Mouse (Mus musculus): ENCODE results near the gene Senp1.

The Senp1 gene

DNA sequence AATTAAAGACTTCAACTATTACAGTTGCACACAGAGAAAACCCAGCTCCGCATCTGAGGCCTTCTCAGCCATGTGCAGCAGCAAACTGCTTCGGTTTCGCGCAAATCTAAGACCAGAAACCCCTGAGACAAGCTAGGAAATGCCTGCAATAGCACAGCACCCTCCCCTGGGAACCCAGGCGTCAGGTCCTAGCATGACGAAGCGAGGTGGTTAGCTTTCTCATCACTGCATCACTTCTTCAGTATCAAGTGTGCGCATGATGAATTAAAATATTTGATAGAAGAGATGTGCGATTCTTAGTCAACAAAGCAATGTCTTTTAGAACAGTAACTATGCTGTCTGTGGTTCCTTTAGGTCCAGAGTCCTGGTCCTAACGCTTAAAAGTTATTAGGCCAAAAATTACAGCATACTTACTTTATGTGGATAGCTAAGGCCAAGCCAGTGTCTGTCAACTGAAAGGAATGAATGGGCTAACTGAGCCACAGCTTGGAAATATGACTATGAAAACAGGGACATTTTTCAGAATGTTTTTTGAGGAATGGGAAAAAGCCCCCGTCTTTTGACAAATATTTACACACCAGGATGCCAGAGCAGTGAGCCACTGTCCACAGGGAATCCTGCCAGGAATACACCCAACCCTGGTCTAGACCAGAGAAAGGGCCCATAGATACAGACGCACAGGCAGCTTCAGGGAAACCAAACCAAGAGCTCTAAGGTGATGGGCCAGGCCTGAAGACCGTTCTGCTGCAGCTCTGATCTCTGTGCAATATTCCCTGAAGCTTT lies 44.4 kb downstream of the Senp1 start:
- DNase-seq (ENCODE audit: low spot score in 2 of 2) = no peak

DNA sequence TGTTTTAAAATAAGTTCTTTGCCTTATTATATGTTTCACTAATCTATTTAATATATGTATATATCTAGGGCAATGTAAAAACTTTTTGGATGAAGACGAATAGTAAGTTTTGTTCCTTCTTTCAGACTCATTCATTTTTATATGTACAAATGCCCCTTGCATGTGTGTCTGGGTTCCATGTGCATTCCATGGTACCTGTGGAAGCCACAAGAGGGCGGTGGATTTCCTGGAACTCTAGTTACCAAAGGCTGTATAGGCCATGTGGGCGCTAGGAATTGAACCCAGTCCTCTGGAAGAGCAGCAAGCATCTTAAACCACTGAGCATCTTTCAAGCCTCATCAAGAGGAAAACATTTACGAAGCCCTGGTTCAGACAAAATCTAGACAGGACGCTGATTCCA lies 49.2 kb downstream of the Senp1 start:
- no peak for DNase-seq (ENCODE audit: low spot score in 2 of 2)

DNA sequence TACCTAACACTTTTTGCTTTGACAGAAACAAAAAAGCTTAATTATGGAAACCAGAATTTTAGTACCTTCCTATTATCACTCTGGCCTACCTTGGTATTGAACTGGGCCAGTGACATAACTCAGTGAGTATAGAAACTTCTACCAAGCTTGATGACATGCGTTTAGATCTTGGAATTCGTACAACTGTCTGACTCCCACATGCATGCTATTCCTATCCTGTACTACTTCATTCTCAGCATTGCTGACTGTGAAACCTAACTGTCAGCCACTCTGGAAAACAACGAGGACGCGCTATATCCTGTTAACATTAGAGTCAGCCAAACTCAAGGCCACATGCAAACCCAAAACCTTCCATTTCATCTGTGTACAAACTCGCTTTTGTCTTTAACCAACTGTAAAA lies 49.6 kb downstream of the Senp1 start:
- DNase-seq (ENCODE audit: low spot score in 2 of 2) = no peak

DNA sequence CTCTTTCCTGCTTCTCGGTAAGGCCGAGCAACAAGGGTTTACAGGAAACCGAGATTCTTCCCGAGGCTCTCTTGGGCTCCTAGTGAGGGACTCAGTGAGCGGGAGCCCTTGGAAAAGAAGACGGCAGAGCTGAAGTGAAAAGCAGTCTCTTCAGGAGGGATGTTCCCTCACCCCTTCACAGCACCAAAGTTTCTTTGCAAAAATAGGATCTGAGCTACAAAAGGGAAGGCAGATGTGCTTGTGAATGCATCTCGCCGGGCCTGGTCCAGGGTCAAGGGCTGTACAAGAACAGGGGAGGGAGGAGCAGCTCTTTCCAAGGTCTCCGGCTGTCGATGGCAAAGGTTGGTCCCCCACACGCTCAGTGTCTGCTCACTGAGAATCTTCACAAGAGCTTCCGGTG lies 51.0 kb downstream of the Senp1 start:
- no peak for DNase-seq (ENCODE audit: low spot score in 2 of 2)

DNA sequence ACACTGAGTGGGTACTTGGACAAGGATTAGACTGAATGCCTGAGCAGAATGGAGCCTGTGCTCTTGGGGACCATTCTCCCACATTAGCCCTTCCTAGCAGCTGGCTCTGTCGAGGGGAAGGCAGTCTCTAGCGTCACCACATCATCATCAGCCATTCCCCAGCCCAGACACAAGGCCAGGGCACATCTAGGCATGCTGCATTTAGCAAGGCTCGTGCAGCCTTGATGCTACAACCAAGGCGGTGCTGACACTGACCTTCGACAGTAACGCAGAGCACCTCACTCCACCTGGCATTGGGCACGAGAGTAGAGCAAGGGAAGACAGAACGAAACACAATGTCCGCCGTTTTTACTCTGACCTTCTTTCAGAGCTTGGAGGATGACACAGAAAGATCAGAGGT lies 53.9 kb downstream of the Senp1 start:
- no peak for DNase-seq (ENCODE audit: low spot score in 2 of 2)

DNA sequence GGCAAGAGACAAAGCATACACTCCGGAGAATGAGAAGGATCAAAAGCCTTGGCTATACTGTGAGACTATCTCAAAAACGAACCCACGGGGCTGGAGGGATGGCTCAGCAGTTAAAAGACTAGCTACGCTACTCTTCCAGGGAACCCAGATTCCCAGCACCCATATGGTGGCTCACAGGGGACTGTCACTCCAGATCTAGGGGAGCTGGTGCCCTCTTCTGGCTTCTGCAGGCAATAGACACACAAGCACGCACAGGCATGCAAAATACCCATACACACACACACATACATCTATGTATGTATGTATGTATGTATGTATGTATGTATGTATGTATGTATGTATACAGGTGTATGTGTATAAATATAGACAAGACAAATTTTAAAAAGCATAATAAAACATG lies 57.0 kb downstream of the Senp1 start:
- DNase-seq (ENCODE audit: low spot score in 2 of 2) = no peak

DNA sequence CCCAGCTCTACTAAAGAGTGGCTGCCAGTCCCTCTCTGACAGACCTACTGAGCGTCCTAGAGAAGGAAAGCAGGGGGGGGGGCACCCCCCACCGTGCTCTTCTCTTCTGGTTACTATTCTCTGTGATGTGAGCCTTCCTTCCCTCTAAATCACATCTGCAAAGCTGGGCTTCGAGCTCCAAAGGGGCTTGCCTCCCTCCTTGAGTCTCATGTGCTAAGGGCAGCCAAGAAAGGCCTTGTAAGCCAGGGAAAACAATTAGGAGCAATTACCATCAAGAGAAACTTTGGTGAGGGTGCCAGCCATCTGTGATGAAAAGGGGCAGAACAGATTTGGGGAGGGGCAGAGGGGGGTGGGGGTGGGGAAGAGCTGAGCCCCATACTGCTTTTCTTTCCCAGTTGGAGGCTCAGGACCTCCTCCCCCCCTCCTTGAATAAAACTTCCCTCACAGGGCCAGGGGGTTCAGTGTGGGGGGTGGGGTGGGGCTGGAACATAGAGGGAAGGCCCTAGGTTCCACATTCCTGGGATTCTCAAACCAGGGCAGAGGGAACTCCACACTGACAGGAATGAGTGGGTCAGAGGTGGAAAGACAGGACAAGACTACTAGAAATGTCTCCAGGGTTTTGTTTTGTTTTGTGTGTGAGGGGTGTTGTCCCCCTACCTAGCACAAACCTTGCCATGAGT lies 58.3 kb downstream of the Senp1 start:
- DNase-seq (ENCODE audit: low spot score in 2 of 2) = no peak

DNA sequence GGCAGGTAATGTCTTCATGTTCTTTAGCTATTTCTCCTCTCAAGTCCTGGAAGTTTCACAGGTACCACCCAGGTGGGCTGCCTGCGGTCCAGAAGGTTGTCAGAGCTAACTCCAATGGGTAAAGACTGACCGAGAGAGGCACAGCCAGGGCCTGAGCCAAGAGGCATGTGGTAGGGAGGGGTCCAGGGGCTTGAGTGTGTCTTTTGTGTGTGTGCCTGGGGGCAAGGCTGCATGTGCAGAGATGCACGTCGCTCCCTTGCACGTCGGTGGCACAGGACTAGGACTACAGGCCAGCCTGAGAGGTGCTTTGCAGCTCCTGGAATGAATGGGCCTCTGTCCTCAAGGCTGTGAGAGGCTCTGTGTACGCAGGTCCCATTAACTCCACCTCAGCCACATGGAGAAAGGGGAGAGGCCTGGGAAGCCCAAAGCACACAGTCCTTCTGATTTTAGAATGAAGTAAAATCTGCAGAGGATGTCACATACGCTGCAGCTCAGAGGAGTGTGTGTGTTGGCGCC lies 60.3 kb downstream of the Senp1 start:
- DNase-seq (ENCODE audit: low spot score in 2 of 2) = no peak

DNA sequence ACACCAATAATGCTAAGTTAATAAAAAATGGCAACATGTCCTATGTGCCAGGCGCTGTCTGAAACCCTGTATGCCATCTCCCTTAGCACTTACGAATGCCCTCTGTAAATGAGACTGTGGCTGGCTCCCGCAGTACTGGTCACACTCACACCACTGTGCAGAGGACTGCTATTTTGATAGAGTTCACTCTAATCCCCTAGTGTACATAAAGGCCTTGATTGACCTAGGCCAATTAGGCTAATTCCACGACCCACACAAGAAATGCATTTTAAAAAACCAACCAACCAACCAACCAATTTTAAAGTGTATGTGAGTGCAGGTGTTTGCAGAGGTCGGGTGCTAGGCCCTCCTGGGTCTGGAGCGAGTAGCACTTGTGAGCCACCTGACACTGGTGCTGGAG lies 63.7 kb downstream of the Senp1 start:
- no peak for DNase-seq (ENCODE audit: low spot score in 2 of 2)

DNA sequence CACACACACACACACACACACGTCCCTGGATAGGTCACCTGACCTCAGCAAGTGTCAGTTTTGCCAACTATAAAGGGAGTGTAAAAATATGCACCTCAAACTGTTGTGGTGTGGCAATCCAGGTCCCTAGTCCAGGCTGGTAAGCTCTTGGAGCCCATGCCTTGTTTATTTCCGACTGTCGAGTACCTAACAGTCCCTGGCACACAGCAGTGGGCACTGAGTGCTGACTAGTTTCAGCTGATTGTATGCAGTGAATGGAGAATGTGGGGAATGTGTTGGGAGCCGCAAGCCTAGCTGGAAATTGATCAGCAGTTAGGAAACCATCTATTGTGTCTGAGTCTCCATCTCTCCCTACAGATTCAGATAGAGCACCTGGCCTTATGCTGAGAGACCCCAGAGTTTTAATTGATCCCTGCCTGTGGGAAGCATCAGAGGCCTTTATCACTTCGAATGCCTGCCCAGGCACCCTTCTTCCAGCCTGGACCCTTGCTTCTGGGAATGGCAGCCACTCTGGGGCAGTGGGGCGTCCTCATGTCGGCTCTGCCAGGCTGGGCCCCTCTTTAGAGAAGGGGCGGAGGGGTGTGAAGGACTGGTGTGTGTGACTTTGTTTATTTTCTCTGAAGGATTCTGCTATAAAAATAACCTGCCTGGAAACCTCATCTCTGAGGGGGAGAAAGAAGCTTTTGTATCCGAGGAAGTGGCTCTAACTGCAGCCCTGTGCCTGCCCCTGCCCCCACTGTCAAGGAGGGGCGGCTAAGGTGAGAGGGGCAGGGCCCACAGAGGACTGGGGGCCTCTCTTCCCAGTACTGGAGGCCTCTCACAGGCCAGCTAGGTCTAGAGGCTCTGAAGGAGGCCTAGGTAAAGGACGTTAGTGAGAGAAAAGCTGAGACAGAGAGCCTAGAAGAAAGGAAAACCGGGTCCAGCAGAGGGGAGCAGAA lies 66.3 kb downstream of the Senp1 start:
- no peak for DNase-seq (ENCODE audit: low spot score in 2 of 2)

DNA sequence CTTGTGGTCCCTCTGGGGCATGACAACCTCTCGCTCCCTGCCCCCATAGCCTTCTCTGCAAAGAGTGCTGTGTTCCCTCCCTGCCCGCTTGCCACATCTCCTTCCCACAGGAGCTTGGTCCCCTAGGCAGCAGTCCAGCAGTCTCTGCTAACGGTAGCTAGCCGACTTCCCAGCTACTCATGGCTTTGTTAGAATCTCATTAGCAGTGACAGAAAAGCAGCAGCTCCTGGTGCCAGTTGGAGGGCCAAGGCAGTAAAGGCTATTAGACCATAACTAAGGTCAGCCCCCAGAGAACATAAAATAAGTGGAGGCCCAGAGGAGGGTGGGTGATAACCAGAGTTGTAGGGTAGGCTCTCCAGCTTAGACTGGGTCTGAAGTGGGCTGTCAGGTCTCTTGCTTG lies 67.9 kb downstream of the Senp1 start:
- DNase-seq (ENCODE audit: low spot score in 2 of 2) = no peak

DNA sequence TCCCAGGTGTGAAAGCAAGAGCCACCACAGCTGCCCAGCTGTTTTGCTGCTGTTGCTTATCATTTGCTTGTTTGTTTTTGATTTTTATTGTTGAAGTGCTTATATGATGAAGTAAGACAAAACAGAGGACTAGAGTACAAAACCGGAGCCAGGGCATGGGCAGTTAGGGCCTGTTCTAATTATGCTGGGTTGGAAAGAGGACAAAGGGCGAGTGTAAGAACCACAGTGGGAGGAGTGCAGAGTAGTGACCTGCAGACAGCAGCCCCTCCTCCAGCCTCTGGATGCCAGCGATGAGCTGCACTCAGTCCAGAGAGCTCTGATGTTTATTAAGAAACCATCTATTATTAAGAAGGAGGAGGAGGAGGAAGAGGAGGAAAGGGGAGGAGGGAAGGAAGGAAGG lies 70.4 kb downstream of the Senp1 start:
- no peak for DNase-seq (ENCODE audit: low spot score in 2 of 2)

DNA sequence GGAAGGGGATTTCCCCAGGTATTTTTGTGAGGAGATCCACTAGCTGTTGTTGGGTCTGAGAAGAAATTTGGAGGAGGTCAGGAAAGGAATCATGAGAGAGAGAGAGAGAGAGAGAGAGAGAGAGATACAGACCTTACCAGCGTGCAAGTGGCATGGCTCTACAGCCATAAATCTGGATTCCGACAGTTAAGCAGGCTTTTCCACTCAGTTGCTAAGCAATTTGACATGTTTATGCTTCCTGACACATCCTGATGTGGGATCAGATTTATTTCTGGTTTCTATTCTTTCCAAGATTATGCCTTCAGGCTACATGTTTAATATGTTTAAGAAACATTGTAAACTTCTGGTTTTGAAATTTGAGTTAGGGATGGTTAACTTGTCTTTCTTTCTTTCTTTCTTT lies 71.7 kb downstream of the Senp1 start:
- no peak for DNase-seq (ENCODE audit: low spot score in 2 of 2)

DNA sequence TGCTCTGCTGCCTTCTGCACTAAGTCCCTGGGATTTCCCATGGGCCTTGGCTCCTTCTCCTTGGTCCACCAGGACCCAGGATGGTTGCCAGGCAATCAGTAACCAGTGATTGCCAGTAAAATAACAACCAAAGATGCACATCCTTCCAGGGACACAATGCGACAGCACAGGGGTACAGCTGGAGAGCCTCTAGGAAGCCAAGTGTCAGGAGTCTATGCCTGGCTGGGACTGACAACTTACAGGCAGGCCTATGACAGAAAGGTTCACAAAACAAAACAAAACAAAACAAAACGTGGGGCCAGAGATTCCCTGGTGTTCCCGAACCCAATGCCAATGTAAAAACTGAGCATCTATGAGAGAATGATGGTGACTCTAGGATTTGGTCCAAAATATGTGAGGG lies 74.5 kb downstream of the Senp1 start:
- no peak for DNase-seq (ENCODE audit: low spot score in 2 of 2)

DNA sequence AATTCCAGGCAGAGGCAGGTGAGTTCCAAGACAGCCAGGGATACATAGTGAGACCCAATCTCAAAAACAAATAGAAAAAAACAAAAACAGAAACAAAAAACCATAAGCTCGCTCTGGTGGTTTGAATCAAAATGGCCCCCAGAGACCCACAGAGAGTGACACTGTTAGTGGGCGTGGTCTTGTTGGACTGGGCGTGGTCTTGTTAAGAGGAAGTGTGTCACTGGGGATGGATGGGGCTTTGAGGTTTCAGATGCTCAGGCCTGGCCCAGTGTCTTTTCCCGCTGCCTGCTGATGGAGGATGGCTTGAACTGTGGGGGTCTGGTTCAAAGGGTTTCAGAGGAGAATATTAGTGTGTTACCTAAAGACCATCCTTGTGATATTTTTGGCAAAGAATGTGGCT lies 75.6 kb downstream of the Senp1 start:
- no peak for DNase-seq (ENCODE audit: low spot score in 2 of 2)

DNA sequence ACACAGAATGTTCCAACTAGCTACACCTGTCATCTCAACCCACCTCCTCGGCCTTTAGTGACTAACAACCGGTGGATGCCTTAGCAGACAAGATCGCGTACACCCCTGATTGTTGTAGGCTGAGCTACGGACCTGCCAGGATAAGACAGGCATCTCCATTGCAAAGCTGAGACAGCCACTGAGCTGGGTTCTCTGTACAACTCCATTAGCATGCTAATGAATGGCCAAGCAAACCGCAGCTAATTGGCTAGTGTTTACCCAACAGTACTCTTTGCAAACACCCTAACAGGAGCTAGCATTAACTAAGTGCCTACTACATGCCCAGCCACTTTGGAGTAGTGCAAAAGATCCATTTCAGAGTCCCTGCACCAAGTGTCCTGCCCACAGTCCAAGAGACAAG lies 80.7 kb downstream of the Senp1 start:
- no peak for DNase-seq (ENCODE audit: low spot score in 2 of 2)

DNA sequence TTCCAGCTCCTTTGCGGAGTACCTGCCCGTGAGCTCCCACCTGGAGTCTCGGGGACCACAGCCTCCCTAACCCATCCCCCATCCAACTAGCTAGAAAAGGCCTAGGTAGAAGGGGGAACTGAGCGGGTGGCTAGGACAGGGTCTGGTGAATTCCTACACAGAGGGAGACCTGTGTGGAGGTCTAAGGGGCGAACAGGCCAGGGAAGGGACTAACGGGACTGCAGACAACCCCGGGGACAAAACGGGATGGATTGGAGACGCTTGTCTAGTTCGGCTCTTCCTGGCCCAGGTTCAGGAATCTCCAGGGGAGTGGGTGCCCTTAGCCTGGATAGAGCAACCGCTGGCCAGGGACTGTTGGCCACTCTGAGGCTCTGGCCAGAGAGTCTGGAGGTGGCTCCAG lies 88.4 kb downstream of the Senp1 start:
- no peak for DNase-seq (ENCODE audit: low spot score in 2 of 2)

DNA sequence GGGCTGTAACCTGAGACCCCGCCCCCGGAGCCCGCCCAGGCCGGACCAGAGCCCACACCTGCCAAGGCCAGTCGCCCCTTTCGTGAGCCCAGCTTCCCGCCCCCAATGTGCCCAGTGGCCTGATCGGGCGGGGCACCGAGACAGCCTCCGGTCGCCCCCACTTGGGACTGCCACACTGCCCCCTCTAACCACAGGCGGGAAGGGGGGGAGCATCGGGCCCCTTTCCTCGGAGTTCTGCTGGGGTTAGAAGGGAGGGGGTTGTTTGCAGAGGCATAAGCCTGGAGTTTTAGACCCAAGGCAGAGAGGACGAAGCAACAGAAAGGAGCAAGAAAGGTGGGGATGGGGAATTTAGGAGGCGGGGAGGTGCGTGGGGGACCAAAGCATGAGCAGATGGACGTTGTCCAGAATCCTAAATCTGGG lies 88.8 kb downstream of the Senp1 start:
- DNase-seq (ENCODE audit: low spot score in 2 of 2) = no peak

DNA sequence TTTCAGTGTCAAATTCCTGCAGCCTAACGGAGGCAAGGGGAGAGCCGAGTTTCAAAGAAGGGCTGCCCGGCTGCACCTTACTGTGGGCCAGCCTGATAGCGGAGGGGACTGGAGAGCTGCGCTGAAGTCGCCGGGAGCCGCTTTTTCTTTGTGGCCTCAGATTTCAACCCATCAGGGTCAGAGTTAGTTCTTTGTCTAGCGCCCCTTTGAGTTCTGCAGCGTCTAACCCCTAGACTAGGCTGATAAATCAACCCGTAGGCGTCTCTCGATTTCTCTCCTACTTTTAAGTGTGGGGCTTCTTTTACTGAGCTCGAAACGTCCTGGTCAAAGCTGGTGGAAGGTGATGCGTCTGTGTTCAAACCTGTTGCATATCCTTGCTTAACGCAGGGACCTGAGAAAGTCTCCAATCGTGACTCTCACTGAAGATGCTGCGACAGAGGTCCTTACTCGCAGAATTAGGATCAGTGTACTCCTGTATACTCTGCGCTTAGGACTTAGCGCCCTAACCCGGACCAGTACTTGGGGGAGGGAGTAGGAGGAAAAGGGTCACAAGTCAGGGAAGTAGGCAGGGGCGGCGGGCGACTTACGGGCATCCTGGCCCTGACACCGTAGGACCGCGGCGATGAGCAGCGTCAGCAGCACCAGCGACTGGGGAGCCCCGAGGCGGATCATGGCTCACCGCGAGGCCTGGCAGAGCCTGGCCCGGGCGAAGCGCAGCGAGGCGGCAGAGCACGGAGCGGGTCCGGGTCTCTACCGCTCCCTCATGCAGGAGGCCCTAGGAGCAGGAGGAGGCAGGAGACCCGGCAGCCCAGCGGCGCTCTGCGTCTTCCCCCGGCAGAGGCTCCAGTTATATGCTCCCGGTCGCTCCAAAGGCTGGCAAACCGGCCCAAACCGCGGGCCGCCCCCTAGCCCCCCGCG lies 89.5 kb downstream of the Senp1 start, which contains the start of gene Col2a1:
Gene Col2a1, minus strand, starts transcription at position 874 of the 918 bp plus-strand sequence.
- DNase-seq (ENCODE audit: low spot score in 2 of 2) = no peak

DNA sequence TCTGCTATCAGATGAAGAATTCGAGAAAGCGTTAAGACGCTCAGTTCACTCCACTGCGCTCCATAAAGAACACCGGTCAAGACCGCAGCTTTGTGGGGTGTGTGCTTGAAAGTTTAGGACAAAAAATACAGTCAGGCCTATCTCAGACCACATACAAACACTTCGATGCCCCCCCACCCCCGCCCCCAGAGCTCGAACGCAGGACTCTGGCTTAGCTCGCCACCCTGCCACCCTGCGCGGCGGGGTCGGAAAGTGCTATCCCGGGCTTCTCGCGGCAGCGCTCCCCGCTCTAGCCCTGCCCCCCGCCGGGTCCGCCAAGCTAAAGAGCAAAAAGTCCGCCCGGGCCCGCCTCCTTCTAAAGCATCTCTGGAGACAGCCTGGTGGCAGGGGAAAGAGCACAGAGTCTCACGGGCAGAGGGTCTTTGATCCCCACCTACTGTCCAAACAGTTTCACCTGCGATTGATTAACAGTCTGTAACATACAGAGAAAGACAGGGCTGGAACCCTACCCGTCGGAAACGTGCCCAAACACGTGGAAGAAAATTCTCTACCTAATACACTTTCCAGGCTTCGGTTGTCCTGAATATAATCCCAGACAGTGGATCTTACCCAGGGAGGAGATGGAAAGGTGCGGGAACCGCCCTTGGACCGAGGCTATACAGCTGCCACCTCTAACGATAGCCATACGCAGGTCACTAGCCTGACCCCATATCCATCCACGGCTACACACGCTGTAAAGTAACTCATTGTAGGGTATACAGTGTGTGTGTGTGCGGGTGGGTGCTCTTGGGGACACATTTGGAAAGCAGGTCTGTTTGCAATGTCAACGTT lies 90.3 kb downstream of the Senp1 start:
- DNase-seq (ENCODE audit: low spot score in 2 of 2) = no peak
